Mouse (Mus musculus) heart, embryonic 11.5 days (tissue): ENCODE measurements at regions not wholly inside any gene's neighbourhood (a gene's known extent, or its start where the extent isn't known, plus 50 kb on each side); places are given as distances from the start of the nearest gene placed in this dataset.

Experiments
- ATAC-seq: fragments of 200-750 bp; cut with Nextera tagmentation; replicated peaks from 2 replicates; pipeline ENCODE4 v1.8.0; 2017; ENCODE audit warnings: moderate library complexity; ENCODE audit not compliant: insufficient number of reproducible peaks, low FRiP score, low TSS enrichment
- H3K27ac ChIP-seq: fragments of 300-500 bp; sonication (generic); 2 replicates; pipeline ENCODE4 v1.5.1; 2014; ENCODE audit warnings: mild to moderate bottlenecking, low read depth, low read length
- H3K27me3 ChIP-seq: fragments of 300-500 bp; sonication (generic); 2 replicates; pipeline ENCODE4 v1.6.1; 2014; ENCODE audit warnings: mild to moderate bottlenecking, low read length, mixed read lengths; ENCODE audit not compliant: control insufficient read depth, insufficient read depth
- H3K36me3 ChIP-seq: fragments of 300-500 bp; sonication (generic); 2 replicates; pipeline ENCODE4 v1.6.1; 2014; ENCODE audit warnings: mild to moderate bottlenecking, low read length, moderate library complexity, mixed read lengths; ENCODE audit not compliant: control insufficient read depth, insufficient read depth
- H3K4me1 ChIP-seq: fragments of 300-500 bp; sonication (generic); 2 replicates; pipeline ENCODE4 v1.6.1; 2014; ENCODE audit warnings: low read length; ENCODE audit not compliant: control insufficient read depth, insufficient read depth
- H3K4me2 ChIP-seq: fragments of 300-500 bp; sonication (generic); 2 replicates; pipeline ENCODE4 v1.6.1; 2014; ENCODE audit warnings: mild to moderate bottlenecking, moderate library complexity
- H3K4me3 ChIP-seq: fragments of 300-500 bp; sonication (generic); 2 replicates; pipeline ENCODE4 v1.5.1; 2014; ENCODE audit warnings: low read depth, low read length
- H3K9ac ChIP-seq: fragments of 300-500 bp; sonication (generic); 2 replicates; pipeline ENCODE4 v1.6.1; 2014; ENCODE audit warnings: mild to moderate bottlenecking, low read depth, low read length, moderate library complexity
- H3K9me3 ChIP-seq: fragments of 300-500 bp; sonication (generic); replicated peaks from 2 replicates; pipeline ENCODE4 v1.6.1; 2016; ENCODE audit warnings: low read length; ENCODE audit not compliant: control insufficient read depth
- WGBS: fragments of 180-500 bp; shearing (Covaris S2); extraction: QIAGEN DNeasy Blood & Tissue Kit; methylation state at CpG from one replicate; pipeline ENCODE4 v1.1.7; 2014; ENCODE audit not compliant: insufficient replicate concordance; 5-methylcytosine and 5-hydroxymethylcytosine counted together

DNA sequence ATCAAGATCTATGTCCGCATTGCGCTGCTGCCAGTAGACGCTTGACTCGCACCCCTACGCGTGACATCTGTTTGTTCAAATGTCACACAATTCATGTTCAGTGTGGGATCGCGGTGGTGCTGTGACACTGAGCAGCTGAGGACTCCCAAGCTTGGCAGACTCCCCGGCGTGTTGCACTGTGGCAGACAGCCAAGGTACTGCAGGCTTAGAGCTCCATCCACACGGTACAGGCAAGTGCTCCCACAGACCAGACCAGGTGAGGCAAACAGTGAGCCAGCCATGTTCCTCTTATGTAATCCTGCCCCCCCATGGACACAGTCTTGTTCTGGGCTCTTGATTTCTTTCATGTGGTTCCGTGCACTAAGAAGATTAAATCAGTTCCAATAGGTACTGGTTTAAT, 205.5 kb upstream of the Myocd start:
- Histone ChIP-seq H3K27ac (no peak overlapping the region), H3K27me3 (no peaks in the 10 kb centered on the region), H3K9ac (no peak overlapping the region), H3K4me3 (no peak overlapping the region), H3K36me3 (no peaks in the 10 kb centered on the region), H3K4me1 (no peaks in the 10 kb centered on the region), H3K4me2 (no peak overlapping the region), H3K9me3 (no peaks in the 10 kb centered on the region)
- WGBS = 80% methylated on average over 12 of the region's 12 CpGs
- 0 out of 2 replicates have a peak, but pooled peaks have one; percentile 52 for ATAC-seq

DNA sequence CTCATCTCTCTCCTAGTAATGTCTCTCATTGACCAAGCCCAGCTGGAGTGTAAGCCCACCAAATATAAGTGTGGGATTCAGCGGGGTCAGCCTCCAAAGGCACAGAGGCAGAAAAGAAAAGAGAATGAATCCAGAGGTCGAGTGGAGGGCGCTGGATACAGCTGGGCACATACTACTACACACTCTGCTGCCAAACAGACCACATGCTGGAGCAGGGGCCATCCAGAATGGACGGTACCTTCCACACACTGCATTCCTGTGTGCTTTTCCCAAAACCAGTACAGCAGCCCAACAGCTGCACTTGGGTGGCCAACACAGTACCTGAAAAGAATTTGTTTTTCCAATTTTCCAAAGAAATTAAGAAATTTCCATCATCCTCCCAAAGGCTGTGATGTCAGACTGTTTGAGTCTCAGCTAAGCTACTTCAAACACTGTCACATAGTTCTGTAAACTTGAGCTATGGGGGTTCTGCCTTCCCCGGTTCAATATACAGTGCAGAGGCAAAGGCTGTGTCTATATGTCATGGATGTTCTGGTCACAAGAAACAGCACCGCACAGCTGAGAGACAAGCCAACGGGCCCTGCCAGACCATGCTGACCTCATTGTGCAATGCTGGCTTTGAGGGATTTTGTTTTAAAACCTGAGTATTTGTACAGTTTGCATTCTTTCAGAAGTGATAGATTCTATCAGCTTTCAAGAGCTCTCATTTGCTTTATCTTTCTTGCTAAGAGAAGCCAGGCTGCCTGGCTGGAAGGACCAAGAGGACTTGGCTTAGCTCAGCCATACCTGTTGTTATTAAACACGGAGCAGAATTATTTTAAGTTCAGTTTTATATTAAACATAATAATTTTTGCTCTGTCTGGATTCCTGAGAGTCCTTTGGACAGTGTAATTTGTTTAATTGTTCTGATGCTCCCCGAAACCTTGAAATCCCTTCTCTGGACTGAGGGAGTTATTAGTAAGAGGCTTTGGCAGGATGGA, 200.3 kb upstream of the Myocd start:
- WGBS = 73% methylated on average over 9 of the region's 9 CpGs

GRCm38 (mm10) chr11:65461044-65461443, 191.3 kb upstream of the Myocd start:
- no peaks in the 10 kb centered on the region for H3K9me3 ChIP-seq
- 0 out of 2 replicates have a peak, but pooled peaks cover 5% of the 10 kb centered on the region for H3K4me1 ChIP-seq
- no peak overlapping the region for H3K4me3 ChIP-seq
- no peaks in the 10 kb centered on the region for H3K27me3 ChIP-seq
- no peak overlapping the region for H3K27ac ChIP-seq
- no peak for ATAC-seq
- 55% methylated on average over 4 of the region's 4 CpGs for WGBS
- H3K36me3 ChIP-seq = no peaks in the 10 kb centered on the region
- H3K4me2 ChIP-seq = no peak overlapping the region
- H3K9ac ChIP-seq = no peak overlapping the region

More for the DNA sequence above, 200.3 kb upstream of the Myocd start:
- H3K4me2 ChIP-seq = no peak overlapping the region
- no peak overlapping the region for H3K27ac ChIP-seq
- H3K4me1 ChIP-seq = no peaks in the 10 kb centered on the region
- no peaks in the 10 kb centered on the region for H3K27me3 ChIP-seq
- no peak overlapping the region for H3K4me3 ChIP-seq
- H3K36me3 ChIP-seq = no peaks in the 10 kb centered on the region
- H3K9me3 ChIP-seq = no peaks in the 10 kb centered on the region
- ATAC-seq = no peak
- H3K9ac ChIP-seq = no peak overlapping the region

DNA sequence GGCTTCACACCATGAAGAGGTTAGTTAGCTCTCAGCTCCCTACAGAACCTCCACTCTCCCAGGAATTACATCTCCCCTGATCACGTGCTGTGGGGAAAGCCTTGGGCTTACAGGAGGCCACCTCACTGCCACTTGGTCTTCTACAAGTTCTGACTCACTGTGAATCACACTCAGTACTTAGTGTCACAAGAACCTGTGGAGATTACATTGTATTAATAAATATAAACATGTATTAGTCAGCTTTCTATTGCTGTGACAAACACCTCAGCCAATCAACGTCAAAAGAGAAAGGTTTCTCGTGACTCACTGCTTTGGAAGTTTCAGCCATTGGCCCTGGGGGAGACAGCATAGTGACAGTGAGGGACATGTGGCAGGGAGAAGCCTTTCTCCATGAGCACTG, 178.6 kb upstream of the Myocd start:
- no peaks in the 10 kb centered on the region for H3K27me3 ChIP-seq
- H3K27ac ChIP-seq = no peak overlapping the region
- WGBS = 79% methylated on average over 3 of the region's 3 CpGs
- H3K4me3 ChIP-seq = no peak overlapping the region
- H3K9ac ChIP-seq = no peak overlapping the region
- H3K9me3 ChIP-seq = no peaks in the 10 kb centered on the region
- no peaks in the 10 kb centered on the region for H3K4me1 ChIP-seq
- no peak for ATAC-seq
- H3K4me2 ChIP-seq = no peak overlapping the region
- no peaks in the 10 kb centered on the region for H3K36me3 ChIP-seq

DNA sequence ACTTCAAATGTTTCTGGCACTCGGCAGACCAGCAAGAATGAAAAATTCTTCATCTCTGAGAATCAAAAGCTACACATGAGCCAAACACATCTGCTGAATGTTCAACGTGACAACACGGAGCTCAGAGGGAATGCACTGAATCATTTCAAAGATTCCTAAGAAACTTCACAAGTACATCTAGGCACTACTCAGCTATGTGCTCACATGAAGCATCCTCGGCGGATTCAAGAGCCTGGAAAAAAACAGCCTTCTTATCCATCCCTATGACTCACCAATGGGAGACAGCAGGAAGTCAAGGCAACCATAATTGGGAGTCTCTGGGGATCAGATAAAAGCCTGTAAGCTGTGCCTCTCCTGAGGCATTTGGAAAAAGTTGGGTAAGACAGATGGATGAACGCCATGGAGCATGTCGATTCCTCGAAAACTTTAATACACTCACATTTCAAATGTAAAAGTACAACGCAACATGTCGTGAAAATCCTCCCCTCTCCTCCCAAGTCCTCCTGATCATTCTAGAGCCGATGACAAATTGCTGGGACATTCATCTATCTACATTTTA, 173.8 kb upstream of the Myocd start:
- no peak overlapping the region for H3K4me3 ChIP-seq
- no peak overlapping the region for H3K27ac ChIP-seq
- H3K4me2 ChIP-seq = no peak overlapping the region
- no peaks in the 10 kb centered on the region for H3K9me3 ChIP-seq
- WGBS = 75% methylated on average over 11 of the region's 11 CpGs
- H3K4me1 ChIP-seq = no peaks in the 10 kb centered on the region
- no peaks in the 10 kb centered on the region for H3K36me3 ChIP-seq
- no peaks in the 10 kb centered on the region for H3K27me3 ChIP-seq
- ATAC-seq = no peak
- H3K9ac ChIP-seq = no peak overlapping the region

DNA sequence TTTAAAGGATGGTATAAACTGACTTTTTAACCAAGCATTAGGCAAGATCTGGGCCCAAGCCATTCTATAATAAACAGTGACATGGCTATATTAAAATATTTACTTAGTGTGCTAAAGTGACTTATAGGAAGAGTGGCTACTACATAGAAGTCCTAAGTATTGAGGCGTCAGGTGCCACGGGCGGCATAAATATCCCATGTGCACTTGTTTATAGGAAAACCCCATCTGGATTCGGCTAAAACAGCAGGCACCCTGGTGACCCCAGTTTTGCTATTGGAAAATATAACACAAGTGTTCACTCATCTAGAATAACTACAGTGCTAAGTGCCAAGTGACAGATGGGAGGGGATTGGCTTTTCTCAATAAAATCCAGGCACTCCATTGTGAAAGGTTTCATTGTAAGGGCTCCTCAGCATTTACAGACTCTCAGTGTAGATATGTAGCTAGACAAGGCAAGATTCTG, 165.9 kb upstream of the Myocd start:
- Histone ChIP-seq H3K27me3 (no peaks in the 10 kb centered on the region), H3K4me1 (no peaks in the 10 kb centered on the region), H3K36me3 (no peaks in the 10 kb centered on the region), H3K9me3 (no peaks in the 10 kb centered on the region), H3K9ac (no peak overlapping the region), H3K4me3 (no peak overlapping the region), H3K4me2 (no peak overlapping the region), H3K27ac (no peak overlapping the region)
- no peak for ATAC-seq
- WGBS = 86% methylated on average over 4 of the region's 4 CpGs

DNA sequence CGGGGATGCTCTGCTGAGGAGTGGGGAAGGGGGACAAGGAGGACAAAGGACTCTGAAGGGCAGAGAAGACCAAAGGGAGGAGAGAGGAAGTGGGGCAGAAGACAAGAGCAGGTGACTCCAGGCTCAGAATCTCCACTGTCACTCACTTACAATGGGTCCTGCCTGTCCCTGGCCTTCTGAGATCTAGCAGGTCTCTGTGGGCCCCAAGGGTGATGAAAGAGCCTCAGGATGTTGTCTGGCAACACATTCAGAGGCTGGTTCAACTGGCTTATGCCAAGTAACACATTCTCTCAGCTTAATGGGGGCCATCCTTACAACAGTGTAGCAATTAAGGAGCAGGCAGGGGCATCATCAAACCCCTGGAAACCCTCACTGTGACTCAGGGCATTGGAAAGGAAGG, 152.1 kb upstream of the Myocd start:
- Histone ChIP-seq H3K27me3 (no peaks in the 10 kb centered on the region), H3K4me3 (no peak overlapping the region), H3K27ac (0 out of 2 replicates have a peak overlapping the region, but pooled peaks have one; percentile 57), H3K4me1 (peaks cover 17% of the 10 kb centered on the region; the same call in 1 of the 2 replicates), H3K4me2 (no peak overlapping the region), H3K9me3 (no peaks in the 10 kb centered on the region), H3K36me3 (no peaks in the 10 kb centered on the region), H3K9ac (no peak overlapping the region)
- WGBS = 0% methylated on average over 1 of the region's 1 CpGs
- no peak for ATAC-seq

- WGBS = 43% methylated on average over 1 of the region's 1 CpGs
- no peaks in the 10 kb centered on the region for H3K4me1 ChIP-seq
- H3K4me3 ChIP-seq = no peak overlapping the region
- no peak for ATAC-seq
- H3K36me3 ChIP-seq = no peaks in the 10 kb centered on the region
- no peaks in the 10 kb centered on the region for H3K9me3 ChIP-seq
- no peak overlapping the region for H3K9ac ChIP-seq
- H3K27ac ChIP-seq = no peak overlapping the region
- no peaks in the 10 kb centered on the region for H3K27me3 ChIP-seq
- no peak overlapping the region for H3K4me2 ChIP-seq
These were observed 138.8 kb upstream of the Myocd start for GRCm38 (mm10) chr11:65408621-65409020.
